Mouse (Mus musculus): ENCODE measurements around the gene Zfp526. TPM values are rescaled to one million over a fixed set of nuclear protein-coding genes. Genes with fewer than 3 reads are reported as not detected.
A peak's percentile ranks its signal among the peaks of the same experiment; 100 is the strongest.

Zfp526 gene
- polyA plus RNA-seq, 1 experiment, result 10.1 TPM

DNA sequence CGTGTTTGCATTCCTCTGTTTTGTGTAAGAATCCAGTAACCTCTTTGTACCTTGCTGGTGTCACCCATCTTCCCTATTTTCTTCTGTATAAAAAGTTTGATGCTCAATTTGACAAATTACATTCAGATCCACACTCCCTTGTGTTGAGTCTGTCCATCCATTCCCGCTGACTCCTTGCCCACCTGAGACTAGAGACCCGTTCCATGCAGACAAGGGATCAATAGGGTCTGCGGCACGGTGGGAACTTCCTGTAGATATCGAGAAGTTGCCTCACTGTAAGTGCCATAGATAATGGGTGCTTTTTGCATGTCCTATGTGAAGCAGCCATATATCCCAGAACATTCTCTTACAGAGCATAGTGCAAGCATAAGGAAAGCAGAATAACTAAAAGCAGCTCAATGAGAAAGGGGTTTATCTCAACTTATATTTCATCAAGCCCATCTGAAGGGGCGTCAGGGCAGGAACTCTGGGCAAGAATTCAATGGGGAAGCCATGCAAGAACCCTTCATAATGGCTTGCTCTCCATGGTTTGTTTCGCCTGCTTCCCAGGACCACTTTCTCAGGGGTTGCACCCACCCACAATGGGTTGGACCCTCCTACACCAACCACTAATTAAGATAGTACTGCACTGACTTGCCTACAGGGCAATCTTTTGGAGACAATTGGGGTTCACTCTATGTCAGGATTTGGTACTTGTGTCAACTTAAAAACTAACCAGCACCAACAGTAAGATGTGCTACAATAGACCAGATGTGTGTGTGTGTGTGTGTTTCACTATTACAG is 45.1 kb downstream of the Zfp526 start:
- no peak for DNase-seq (ENCODE audit: low read depth)

DNA sequence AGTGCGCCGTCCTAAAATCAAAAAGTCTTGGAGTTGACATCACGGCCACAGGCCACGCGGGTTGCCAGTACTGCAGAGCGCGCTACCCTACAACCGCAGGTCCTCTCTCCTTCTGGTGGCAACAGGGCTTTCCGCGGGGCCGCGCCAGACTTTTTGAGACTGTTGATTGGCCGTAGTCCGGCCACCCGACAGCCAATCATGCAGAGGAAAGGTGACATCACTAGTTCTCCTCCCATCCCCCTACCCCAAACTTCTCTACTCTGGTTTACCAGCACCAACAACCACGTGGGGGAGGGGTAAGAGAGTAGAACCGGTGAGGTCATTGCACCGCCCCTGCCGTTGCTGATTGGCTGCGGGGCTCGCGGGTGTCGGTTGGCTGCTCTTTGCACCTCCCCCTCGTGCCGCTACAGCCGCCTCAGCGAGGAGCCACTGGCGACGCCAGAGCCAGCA is 46.1 kb downstream of the Zfp526 start, which contains the start of gene Cic:
TSS of gene Cic (plus strand) at position 404 of the 450 bp plus-strand sequence.
- DNase-seq (ENCODE audit: low read depth), result peak; percentile 94

DNA sequence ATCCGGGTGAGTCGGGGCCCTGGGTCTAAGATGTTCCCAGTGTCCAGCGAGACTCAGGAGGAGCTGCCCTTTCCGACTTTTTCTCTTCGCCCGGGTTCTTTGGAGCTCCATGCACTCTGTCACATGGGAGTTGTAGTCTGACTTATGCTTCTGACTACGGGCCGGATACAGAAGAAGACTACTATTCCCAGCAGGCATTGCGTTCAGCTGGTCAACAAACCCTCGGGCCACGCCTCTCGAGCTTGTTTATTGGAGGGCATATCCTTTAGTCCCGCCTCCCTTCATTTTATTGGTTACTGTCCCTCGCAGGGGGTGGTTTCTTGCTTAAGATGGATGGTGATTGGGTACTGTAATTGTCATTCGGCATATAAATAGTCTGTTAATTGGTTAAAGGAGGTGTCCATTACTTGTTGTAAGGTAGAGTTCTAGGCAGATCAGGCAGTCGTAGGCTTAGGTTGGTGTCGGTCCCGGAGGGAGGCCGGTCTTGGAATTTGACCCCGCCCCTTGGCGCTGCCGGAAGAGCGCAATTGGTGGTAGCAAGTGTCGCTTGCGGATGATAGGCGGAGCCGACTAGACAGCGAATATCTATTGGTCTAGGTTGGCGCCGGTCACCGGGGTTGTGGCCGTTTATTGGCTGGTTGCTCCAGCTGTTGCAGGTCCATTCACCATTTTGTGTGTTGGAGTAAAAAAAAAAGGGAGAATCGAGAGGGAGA is 46.7 kb downstream of the Zfp526 start:
- peak; percentile 100 for DNase-seq (ENCODE audit: low read depth)

DNA sequence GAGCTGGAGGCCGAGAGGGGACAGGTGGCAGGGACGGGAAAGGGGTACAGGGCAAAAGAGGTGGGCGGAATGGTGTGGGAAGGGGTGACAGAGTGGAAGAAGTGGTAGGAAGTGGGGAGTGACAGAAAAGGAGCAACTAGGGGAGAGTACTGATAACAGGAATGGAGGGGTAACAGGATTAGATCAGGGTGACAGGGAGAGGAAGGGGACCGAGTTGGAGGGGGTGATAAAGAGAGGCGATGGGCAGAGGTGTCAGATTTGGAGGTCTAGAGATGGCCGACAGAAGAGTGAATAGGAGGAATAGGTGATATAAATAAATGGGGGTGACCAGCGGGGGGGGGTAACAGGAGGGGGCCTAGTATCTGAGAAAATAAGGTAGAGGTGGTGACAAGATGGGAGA is 47.4 kb downstream of the Zfp526 start:
- no peak for DNase-seq (ENCODE audit: low read depth)

DNA sequence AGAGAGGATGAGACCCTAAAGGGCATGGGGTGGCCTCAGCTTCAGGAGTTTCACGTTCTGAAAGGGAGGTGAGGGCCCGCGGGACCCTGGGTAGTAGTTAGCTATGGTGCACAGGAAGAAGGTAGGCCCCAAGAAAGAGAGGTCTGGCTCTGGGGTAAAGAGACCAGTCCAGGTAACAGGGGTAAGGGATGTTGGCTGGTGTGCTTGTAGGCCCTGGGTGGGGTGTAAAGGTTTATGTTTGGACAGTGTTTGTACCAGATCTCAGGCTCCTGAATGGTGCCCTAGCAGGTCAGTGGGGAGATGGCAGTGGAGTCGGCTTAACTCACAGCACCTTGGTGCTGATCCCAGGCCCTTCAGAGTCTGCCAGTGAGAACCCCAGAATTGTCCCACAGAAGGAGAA is 47.8 kb downstream of the Zfp526 start:
- no peak for DNase-seq (ENCODE audit: low read depth)

DNA sequence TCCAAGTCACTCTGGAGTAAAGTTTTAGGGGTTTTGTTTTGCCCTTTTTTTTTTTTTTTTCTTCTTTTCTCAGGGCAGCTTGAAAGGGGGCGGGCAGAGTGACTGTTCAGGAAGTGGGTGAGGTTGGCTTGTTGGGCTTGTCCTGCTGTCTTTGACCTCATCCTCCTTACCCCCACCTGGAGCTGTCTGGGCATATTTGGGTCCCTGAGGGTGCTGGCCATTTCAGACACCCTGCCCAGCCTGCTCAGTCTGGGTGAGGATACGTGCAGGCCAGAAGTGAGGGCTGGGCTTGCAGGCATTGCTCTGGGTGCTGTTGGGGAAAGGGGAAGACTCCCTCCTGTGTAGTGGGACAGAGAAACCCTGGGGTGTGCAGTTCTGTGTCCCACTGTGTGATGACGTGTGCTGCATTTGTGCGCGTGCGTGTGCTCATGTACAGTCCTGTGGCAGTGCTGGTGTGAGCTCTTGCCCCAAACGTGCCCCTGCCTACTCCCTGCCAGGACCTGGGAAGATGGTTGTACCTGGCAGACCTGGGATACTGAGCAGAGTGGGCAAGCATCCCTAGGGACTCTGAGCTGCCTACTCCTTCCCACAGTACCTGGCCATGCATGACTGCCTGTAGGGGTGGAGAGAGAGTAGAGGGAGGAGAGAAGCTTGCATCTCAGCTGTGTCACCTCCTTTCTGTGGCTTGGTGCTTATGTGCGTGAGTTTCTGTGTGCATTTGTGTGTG is 48.5 kb downstream of the Zfp526 start:
- DNase-seq (ENCODE audit: low read depth), result no peak

DNA sequence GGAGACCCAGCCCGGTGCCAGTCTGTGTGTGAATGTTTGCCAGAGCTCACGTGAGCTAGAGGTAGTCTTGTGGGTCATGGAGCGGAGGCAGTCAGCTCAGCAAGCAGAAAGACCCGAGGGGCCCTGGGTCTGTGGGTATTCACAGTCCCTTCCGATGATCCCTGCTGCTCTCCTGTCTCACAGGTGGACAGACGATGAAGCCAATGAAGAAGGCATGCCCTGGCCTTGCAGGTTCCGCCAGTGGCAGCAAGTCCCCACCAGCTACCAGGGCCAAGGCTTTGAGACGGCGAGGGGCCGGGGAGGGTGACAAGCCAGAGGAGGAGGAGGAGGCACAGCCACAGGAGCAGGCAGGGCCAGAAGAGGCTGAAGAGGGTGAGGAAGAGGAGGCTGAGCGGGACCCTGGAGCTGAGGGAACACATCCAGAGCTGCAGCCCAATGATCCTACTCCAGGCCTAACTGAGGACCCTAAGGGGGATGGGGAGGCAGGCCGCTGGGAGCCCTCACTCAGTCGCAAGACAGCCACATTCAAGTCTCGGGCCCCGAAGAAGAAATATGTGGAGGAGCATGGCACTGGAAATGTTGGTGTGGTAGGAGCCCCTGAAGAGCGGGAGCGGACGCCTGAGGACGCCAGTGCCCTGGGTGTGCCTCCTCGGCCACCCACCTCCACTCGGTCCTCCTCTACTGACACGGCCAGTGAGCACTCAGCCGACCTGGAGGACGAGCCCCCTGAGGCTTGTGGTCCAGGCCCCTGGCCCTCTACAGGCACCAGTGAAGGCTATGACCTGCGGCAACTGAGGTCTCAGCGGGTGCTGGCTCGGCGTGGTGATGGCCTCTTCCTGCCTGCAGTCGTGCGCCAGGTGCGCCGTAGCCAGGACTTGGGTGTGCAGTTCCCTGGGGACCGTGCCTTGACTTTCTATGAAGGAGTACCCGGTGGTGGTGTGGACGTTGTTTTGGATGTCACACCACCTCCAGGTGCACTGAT is 49.7 kb downstream of the Zfp526 start:
- DNase-seq (ENCODE audit: low read depth), result no peak

DNA sequence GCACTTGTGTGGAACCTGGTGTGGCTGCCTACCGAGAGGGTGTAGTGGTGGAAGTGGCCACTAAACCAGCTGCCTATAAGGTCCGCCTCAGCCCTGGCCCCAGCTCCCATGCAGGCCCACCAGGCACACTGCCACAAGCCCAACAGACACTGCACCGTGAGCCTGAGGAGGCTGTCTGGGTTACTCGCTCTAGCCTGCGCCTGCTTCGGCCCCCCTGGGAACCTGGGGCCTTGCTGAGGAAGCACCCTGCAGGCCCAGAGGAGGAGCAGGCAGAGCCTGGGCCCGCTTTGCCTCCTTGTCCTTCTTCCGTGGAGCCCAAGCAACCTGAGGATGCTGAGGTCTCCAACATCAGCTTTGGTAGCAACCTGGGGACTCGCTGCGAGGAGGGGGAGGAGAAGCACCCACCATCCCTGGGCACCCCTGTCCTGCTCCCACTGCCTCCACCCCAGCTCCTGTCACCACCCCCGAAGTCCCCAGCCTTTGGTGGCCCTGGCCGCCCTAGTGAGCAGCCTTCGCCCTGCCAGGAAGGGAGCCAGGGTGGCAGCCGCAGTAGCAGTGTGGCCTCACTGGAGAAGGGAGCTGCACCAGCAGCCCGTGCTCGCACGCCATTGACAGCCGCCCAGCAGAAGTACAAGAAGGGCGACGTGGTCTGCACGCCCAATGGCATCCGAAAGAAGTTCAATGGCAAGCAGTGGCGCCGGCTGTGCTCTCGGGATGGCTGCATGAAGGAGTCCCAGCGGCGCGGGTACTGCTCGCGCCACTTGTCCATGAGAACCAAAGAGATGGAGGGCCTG is 50.6 kb downstream of the Zfp526 start:
- DNase-seq (ENCODE audit: low read depth), result no peak

DNA sequence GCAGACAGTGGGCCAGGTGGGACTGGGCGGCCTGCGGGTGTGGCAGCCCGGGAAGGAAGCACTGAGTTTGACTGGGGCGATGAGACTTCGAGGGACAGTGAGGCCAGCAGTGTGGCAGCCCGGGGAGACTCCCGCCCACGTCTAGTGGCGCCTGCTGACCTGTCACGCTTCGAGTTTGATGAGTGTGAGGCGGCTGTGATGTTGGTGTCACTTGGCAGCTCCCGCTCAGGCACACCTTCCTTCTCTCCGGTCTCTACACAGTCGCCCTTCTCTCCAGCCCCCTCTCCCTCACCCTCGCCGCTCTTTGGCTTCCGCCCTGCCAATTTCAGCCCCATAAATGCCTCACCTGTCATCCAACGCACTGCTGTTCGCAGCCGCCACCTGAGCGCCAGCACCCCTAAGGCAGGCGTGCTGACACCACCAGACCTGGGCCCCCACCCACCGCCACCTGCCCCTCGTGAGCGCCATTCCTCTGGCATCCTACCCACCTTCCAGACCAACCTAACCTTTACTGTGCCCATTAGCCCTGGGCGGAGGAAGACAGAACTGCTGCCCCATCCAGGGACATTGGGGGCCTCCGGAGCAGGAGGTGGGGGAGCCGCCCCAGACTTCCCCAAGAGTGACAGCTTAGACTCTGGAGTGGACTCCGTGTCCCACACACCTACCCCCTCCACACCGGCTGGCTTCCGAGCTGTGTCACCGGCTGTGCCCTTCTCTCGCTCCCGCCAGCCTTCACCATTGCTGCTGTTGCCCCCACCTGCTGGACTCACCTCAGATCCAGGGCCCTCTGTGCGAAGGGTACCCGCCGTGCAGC is 51.4 kb downstream of the Zfp526 start:
- no peak for DNase-seq (ENCODE audit: low read depth)

DNA sequence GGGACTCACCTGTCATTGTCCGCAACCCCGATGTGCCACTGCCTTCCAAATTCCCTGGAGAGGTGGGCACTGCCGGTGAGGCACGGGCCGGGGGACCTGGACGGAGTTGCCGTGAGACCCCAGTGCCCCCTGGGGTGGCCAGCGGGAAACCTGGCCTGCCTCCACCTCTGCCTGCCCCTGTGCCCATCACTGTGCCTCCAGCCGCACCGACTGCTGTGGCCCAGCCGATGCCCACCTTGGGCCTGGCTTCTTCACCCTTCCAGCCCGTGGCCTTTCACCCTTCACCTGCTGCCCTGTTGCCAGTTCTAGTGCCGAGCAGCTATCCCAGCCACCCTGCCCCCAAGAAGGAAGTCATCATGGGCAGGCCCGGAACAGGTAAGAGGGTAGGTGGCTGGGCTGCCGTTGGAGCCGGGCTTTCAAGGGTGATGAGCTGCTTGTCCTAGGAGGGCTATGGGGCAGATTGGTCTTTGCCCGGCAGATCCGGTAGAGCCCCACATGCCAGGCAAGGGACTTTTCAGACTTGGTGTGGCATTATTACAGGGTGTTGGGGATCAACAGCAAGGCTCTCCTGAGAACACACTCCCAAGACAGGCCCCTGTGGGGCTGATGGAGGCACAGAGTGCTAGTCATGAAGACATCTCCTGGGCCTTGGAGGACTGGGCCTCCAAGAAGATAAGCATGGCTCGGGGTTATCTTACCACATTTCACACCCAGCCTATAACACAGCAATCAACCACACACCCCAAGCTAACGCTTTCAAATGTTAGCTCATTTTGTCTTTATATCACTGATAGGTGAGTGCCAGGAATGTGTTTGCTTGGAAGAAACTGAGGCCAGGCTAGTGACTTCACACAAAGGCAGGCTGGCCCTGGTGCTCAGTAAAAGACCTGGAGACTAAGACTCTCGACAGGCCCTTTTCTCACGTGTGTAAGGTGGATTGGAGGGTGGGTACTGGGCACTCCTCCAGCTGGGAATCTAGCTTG is 52.3 kb downstream of the Zfp526 start:
- no peak for DNase-seq (ENCODE audit: low read depth)

DNA sequence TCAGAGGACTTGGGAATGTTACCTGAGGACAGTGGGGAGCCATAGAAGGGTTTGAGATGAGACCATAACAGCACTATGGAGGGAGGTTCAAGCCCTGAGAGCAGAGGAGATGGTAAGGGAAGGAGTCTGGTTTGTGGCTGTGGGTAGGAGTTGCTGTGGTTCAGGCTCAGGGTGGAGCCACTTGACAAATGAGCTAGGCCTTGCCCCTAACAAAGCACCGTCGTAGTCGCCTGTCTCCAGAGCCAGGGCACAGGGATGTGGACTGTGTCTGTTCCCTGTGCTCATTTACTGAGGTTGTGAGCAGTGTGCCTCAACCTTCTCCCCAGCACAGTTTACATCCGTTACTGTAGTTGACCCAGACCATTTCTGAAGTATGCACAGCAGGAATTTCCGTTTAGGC is 53.3 kb downstream of the Zfp526 start:
- DNase-seq (ENCODE audit: low read depth), result no peak

DNA sequence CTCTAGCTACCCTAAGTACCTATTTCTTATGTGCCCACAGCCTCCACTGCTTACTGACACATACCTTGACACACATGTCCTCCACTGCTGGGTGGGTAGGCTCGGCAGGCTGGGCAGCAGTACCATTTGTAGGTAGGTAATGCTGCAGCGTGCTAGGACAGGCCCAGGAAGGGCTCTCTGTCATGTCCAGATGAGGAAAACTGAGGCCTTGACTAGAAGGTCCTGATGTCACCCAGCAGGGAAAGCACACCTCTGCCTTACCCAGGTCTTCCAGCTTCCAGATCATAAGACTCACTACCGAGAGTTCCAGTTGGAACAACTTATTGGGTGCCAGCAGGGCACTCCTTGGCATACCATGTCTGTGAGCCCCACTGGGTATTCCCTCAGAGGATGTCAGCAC is 53.8 kb downstream of the Zfp526 start:
- no peak for DNase-seq (ENCODE audit: low read depth)

DNA sequence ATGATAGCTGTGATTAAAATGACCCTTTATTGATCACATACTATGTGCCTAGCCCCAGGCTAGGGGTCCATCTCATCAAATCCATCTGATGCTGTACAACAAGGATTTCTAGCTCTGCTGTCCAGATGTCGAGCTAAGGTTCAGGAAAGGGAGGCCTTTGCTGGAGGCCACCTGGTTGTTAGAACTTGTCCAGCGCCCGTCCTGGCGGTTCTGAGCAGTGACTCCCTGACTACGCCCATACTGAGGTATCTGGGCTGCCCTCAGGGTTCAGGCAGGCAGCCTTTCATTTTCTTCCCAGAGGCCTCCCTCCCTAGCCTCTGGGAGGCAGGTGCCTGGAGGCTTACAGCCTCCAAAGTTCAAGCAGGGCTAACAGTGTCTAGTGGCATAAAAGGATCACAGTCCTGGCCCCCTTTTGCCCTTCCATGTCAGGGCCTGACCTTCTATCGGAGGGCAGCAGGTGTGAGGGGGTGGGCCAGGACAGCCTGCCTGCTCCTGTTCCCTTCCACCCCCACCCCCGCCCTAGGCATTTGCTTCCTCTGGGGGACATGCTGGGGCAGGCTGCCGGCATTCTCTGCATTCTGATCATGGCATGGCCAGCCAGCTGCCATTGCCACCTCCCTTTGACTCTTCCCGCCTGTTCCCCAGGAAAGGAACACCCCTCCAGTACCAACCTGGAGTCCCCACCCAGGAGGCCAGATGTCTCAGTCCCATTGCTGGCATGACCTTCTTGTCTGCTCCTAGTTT is 54.5 kb downstream of the Zfp526 start:
- no peak for DNase-seq (ENCODE audit: low read depth)
